Mouse (Mus musculus) lung, postnatal 0 days (tissue): Measurements from ENCODE around the gene Nos1.

Source experiments
- CTCF ChIP-seq: IDR thresholded peaks from 2 replicates; pipeline ENCODE4 v1.5.1; 2016; ENCODE audit warnings: antibody characterized with exemption, mild to moderate bottlenecking
- EP300 ChIP-seq: IDR thresholded peaks from 2 replicates; pipeline ENCODE4 v1.6.1; 2016; ENCODE audit warnings: antibody characterized with exemption, mild to moderate bottlenecking, control low read depth

GRCm38 (mm10) chr5:117889571-117889970 is 108.7 kb downstream of the Nos1 start:
- TF ChIP-seq EP300 (no peak), CTCF (no peak)
